In the genomic region with DNA sequence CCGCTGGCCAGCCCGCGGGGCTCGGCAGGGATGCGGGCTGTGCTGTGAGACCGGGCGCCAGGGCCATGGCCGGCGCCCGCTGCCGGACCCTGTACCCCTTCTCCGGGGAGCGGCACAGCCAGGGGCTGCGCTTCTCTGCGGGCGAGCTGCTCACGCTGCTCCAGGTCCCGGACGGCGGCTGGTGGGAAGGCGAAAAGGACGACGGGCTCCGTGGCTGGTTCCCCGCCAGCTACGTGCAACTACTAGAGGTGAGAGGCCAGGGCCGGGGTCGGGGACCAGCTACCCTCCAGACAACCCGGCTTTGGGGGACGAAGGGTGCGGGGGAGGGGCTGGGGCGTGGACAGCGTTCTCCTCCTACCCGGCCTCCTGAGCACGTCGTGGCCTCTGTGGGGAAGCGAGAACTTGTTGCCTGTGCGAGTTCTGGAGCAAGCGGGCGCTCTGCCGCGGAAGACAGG, we compare ENCODE assay signal across 7 mouse cellular contexts. TPM values are rescaled to one million over a fixed set of nuclear protein-coding genes. Genes with fewer than 3 reads are reported as not detected.
DNase-seq lines count a peak whose midpoint lies in the region; ATAC-seq lines count a peak whose summit lies in the region.

No protein-coding gene starts in this region.

- no peaks in the 10 kb centered on the region for H3K36me3 ChIP-seq in forebrain, embryonic 13.5 days (ENCODE audit: poor library complexity, severe bottlenecking)
- H3K36me3 ChIP-seq in hindbrain, embryonic 15.5 days: no peaks in the 10 kb centered on the region
- H3K36me3 ChIP-seq in liver, embryonic 15.5 days (replicated peaks): no peaks in the 10 kb centered on the region
- no peaks in the 10 kb centered on the region for H3K36me3 ChIP-seq in neural tube, embryonic 15.5 days

- 2% methylated on average over 40 of the region's 42 CpGs for WGBS in forebrain, embryonic 13.5 days
- under 1% methylated on average over 42 of the region's 42 CpGs for WGBS in hindbrain, embryonic 15.5 days
- WGBS in liver, embryonic 15.5 days (ENCODE audit: insufficient replicate concordance): 2% methylated on average over 42 of the region's 42 CpGs
- under 1% methylated on average over 42 of the region's 42 CpGs for WGBS in neural tube, embryonic 15.5 days

- H3K9ac ChIP-seq in forebrain, embryonic 13.5 days: peak overlapping the region; percentile 71
- H3K9ac ChIP-seq in hindbrain, embryonic 15.5 days: peak overlapping the region; percentile 61
- no peak overlapping the region for H3K9ac ChIP-seq in liver, embryonic 15.5 days
- peak overlapping the region; percentile 67 for H3K9ac ChIP-seq in neural tube, embryonic 15.5 days (replicated peaks)

- H3K27ac ChIP-seq in forebrain, embryonic 13.5 days: no peak overlapping the region
- H3K27ac ChIP-seq in hindbrain, embryonic 15.5 days (replicated peaks): 0 out of 2 replicates have a peak overlapping the region, but pooled peaks have one; percentile 36
- no peak overlapping the region for H3K27ac ChIP-seq in liver, embryonic 15.5 days (replicated peaks)
- peak overlapping the region; percentile 43 for H3K27ac ChIP-seq in neural tube, embryonic 15.5 days (replicated peaks)

- ATAC-seq in forebrain, embryonic 13.5 days: peak; percentile 68
- ATAC-seq in hindbrain, embryonic 15.5 days (ENCODE audit: low FRiP score, low read depth): peak; percentile 49; the same call in 1 of the 2 replicates
- ATAC-seq in liver, embryonic 15.5 days (ENCODE audit: insufficient read depth): no peak
- peak; percentile 69; the same call in 1 of the 2 replicates for ATAC-seq in neural tube, embryonic 15.5 days (ENCODE audit: low FRiP score)
- ATAC-seq in CD4-positive, CD25-positive, alpha-beta regulatory T cell, adult 4 months: no peak

- peak overlapping the region; percentile 99 for H3K4me2 ChIP-seq in forebrain, embryonic 13.5 days
- peak overlapping the region; percentile 93 for H3K4me2 ChIP-seq in hindbrain, embryonic 15.5 days
- H3K4me2 ChIP-seq in liver, embryonic 15.5 days: peak overlapping the region; percentile 74
- H3K4me2 ChIP-seq in neural tube, embryonic 15.5 days: peak overlapping the region; percentile 98

- H3K27me3 ChIP-seq in forebrain, embryonic 13.5 days: peaks cover 60% of the 10 kb centered on the region
- 0 out of 2 replicates have a peak, but pooled peaks cover 11% of the 10 kb centered on the region for H3K27me3 ChIP-seq in hindbrain, embryonic 15.5 days
- peaks cover 40% of the 10 kb centered on the region for H3K27me3 ChIP-seq in liver, embryonic 15.5 days
- H3K27me3 ChIP-seq in neural tube, embryonic 15.5 days (replicated peaks): peaks cover 6% of the 10 kb centered on the region

- peak; percentile 63 for DNase-seq in Muller cell, postnatal 12 days (ENCODE audit: inconsistent ontology term)
- DNase-seq in adrenal gland, adult (ENCODE audit: inconsistent age in 2 of 2, low spot score in 1 of 2): peak; percentile 71 to 90

- peak overlapping the region; percentile 67 for H3K4me3 ChIP-seq in forebrain, embryonic 13.5 days
- H3K4me3 ChIP-seq in hindbrain, embryonic 15.5 days: peak overlapping the region; percentile 71
- H3K4me3 ChIP-seq in liver, embryonic 15.5 days (replicated peaks): peak overlapping the region; percentile 55
- H3K4me3 ChIP-seq in neural tube, embryonic 15.5 days (replicated peaks): peak overlapping the region; percentile 63

- no peaks in the 10 kb centered on the region for H3K9me3 ChIP-seq in forebrain, embryonic 13.5 days (replicated peaks)
- H3K9me3 ChIP-seq in hindbrain, embryonic 15.5 days: no peaks in the 10 kb centered on the region
- no peaks in the 10 kb centered on the region for H3K9me3 ChIP-seq in liver, embryonic 15.5 days (replicated peaks)
- no peaks in the 10 kb centered on the region for H3K9me3 ChIP-seq in neural tube, embryonic 15.5 days (replicated peaks)

- H3K4me1 ChIP-seq in forebrain, embryonic 13.5 days: peaks cover 13% of the 10 kb centered on the region
- peaks cover 15% of the 10 kb centered on the region for H3K4me1 ChIP-seq in hindbrain, embryonic 15.5 days (replicated peaks)
- H3K4me1 ChIP-seq in liver, embryonic 15.5 days (replicated peaks): no peaks in the 10 kb centered on the region
- H3K4me1 ChIP-seq in neural tube, embryonic 15.5 days: peaks cover 16% of the 10 kb centered on the region

RNA-seq across cellular contexts. Expression of a gene that starts 0.3 kb away (rescaled TPM):
- polyA plus RNA-seq in forebrain, embryonic 13.5 days (2015; fragmentation: Nextera tagmentation; extraction: Ambion mirVana): 18.3 and 21.4 TPM in 2 replicates
- 26.6 and 27.0 TPM in 2 replicates for polyA plus RNA-seq in hindbrain, embryonic 15.5 days (2015; fragmentation: Nextera tagmentation; extraction: Ambion mirVana)
- polyA plus RNA-seq in liver, embryonic 15.5 days (2015; fragmentation: Nextera tagmentation; extraction: Ambion mirVana): 2.0 and 2.2 TPM in 2 replicates
- polyA plus RNA-seq in neural tube, embryonic 15.5 days (2015; fragmentation: Nextera tagmentation; extraction: Ambion mirVana): 26.6 and 26.7 TPM in 2 replicates
- under 1 TPM; 0.12 to 0.85 TPM for polyA plus RNA-seq in CD4-positive, CD25-positive, alpha-beta regulatory T cell, adult 4 months (2017; shearing (Covaris generic))

Comparison
In these comparisons a context has a peak if more than half of its experiments do, and no peak if none do; other contexts are left out.
1. ATAC-seq: peak in forebrain, embryonic 13.5 days (single experiment), hindbrain, embryonic 15.5 days (single experiment) and neural tube, embryonic 15.5 days (single experiment); none in liver, embryonic 15.5 days (single experiment) and CD4-positive, CD25-positive, alpha-beta regulatory T cell, adult 4 months (single experiment).
2. H3K27ac ChIP-seq: peak in hindbrain, embryonic 15.5 days (single experiment) and neural tube, embryonic 15.5 days (single experiment); none in forebrain, embryonic 13.5 days (single experiment) and liver, embryonic 15.5 days (single experiment).
3. Peak in every context shown above with its lines, with median percentiles within 50 percentile points of each other: H3K4me2 ChIP-seq and H3K4me3 ChIP-seq.